Mouse (Mus musculus): ENCODE data around the gene Lhfpl3. TPM values are rescaled to one million over a fixed set of nuclear protein-coding genes. Genes with fewer than 3 reads are reported as not detected.
A peak's percentile ranks its signal among the peaks of the same experiment; 100 is the strongest.

Lhfpl3 gene
- total RNA-seq, 2 experiments from 2014 or later = not detected

DNA sequence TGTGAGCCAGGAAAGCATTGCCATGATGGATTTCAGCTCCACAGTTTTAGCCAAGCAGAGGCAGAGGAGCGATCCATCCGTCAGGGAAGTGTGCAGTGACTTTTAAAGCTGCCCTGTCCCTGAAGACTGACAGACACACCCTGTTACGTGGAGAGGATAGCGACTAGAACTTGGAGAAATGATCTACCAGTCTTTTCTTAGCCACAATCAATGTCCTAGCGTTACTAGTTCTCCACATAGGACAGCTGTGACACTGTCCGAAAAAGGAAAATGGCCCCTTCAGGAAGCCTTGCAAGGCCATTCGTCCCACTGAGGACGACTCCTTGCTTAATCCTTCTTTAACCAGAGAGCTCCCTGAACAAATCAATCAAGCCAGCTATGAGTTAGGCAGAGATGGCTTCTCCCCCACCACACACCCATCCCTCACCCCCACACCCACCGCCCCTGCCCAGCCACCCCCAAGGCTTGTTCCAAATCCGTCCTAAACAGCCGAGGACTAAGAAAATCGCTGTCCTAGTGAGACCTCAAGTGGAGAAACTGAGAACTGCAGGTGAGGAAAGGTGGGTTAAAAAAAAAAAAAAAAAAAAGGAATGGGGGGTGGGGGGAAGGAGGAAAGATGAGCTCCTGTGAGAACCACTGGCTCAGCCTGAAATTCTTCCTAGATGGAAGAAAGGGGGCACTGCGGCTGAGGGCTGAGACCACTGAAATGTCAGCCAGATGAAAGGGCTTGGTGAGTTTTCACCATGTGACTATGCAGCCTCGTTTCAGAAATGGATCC, 479.1 kb downstream of the Lhfpl3 start:
- DNase-seq = peak; percentile 36
- Histone ChIP-seq H3K27ac (peak overlapping the region; percentile 62; the same call in 1 of the 2 replicates), H3K4me3 (peak overlapping the region; percentile 70)
- intact Hi-C loops (cut with DNase I) = loop anchor here (2.0 to 5.0 kb wide), 2 partner anchors 263 to 584 kb away; no protein-coding TSS in a partner anchor
- TF ChIP-seq CTCF (IDR thresholded peaks at IDR 0.05) = peak; percentile 62

DNA sequence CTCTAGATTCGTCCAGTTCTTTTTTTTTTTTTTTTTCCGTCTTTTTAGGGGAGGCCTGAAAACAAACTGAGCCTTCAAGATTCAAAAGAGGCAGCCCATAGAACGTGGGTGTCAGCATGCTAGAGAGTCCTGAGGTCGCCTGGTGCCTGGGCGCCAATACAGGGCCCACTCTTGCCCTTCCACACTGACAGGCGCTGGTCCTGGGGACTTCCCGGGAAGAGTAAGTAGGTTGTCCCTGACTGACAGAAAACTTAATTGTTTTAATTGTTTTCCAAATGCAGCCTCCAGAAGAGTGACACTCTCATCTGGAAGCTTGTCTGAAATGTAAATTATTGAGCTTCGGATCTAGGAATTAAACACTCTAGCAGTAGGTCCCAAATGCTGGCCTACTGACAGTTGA, 479.8 kb downstream of the Lhfpl3 start:
- intact Hi-C loops (cut with DNase I) = loop anchor here (2.0 kb wide), 1 partner anchor 585 kb away; no protein-coding TSS in a partner anchor
- no peak for TF ChIP-seq CTCF (IDR thresholded peaks at IDR 0.05)
- H3K27ac ChIP-seq = no peak overlapping the region

DNA sequence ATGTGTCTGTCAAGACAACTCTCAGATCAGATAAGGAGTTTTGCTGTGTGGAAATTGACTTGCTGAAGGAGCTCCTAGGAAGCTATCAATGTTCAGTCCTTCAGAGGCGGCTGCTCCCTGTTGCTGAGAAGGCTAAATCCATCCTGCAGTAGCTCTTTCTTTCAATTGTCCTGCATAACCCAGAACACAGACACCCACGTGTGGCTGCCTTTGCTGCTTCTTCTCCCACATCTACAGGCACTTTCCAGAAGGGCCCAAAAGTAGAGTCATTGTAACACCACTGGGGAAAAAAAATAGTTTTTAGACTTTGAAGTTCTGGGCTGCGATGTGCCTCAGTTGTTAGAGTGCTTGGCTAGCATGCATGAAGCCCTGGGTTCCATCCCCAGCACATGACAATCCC, 480.9 kb downstream of the Lhfpl3 start:
- intact Hi-C loops (cut with DNase I) = no loop called here
- DNase-seq = no peak
- Histone ChIP-seq H3K4me3 (no peak overlapping the region), H3K27ac (no peak overlapping the region)
- no peak for TF ChIP-seq CTCF (IDR thresholded peaks at IDR 0.05)

More for the DNA sequence above, 479.8 kb downstream of the Lhfpl3 start:
- no peak overlapping the region for H3K4me3 ChIP-seq
- DNase-seq = no peak

DNA sequence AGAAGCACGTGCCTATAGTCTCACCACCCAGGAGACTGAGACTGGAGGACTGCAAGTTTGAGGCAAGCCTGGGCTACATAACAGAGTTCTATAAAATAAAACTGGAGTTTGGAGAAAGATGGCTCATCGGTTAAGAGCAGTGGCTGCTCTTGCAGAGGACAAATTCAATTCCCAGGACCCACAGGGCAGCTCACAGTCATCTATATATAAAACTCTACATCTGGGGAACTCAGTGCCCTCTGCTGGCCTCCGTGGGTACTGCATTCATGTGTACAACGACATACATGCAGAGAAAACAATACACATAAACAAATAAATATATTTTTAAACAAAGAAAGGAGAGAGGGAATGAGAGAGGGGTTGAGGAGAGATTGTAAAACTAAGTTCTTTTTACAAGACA, 501.1 kb downstream of the Lhfpl3 start:
- peak; percentile 44 for DNase-seq
- intact Hi-C loops (cut with DNase I) = no loop called here
- peak; percentile 83 for TF ChIP-seq CTCF (IDR thresholded peaks at IDR 0.05)
- Histone ChIP-seq H3K4me3 (no peak overlapping the region), H3K27ac (no peak overlapping the region)

DNA sequence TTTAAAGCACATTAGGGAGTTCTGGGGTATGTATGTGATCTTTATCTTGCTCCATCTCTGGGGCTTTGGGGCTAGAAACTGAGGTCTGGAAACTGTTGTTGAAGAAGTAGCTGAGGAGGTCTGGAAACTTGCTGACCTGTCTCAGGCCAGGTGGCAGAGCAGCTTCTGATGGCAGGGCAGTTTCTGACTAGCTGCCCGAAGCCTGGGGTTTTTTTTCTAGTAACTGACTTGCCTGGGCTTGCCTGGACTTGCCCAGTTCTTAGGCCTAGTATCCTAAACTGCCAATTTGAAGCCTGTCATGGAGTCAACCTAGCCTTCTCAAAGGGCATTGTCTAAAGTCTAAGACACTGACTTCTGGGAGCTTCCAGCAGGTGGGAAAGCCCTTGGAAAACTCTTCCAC, 501.9 kb downstream of the Lhfpl3 start:
- intact Hi-C loops (cut with DNase I) = no loop called here
- no peak for TF ChIP-seq CTCF (IDR thresholded peaks at IDR 0.05)

DNA sequence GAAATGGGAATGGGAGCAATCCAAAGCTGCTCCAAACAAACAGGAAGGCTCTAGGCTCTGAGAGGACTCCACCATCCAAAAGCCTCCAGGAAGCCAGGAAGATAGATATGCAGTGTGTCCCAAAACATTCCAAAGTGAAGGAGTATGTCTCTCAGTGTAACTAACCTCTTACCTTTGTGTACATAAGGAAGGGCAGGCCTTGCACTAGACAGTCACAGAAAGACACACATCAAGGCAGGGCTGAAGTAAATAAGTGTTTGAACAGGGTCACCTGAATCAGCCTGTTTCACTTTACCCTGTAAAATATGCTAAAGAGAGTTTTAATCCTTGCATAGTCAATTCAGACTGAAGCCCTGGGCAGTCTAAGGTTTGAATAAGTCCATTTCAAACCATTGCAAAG, 502.4 kb downstream of the Lhfpl3 start:
- intact Hi-C loops (cut with DNase I) = no loop called here
- H3K4me3 ChIP-seq = no peak overlapping the region
- DNase-seq = no peak
- no peak for TF ChIP-seq CTCF (IDR thresholded peaks at IDR 0.05)
- H3K27ac ChIP-seq = peak overlapping the region; percentile 91

More for the DNA sequence above, 501.9 kb downstream of the Lhfpl3 start:
- peak; percentile 23 for DNase-seq
- H3K27ac ChIP-seq = peak overlapping the region; percentile 91; the same call in 1 of the 2 replicates
- H3K4me3 ChIP-seq = no peak overlapping the region

DNA sequence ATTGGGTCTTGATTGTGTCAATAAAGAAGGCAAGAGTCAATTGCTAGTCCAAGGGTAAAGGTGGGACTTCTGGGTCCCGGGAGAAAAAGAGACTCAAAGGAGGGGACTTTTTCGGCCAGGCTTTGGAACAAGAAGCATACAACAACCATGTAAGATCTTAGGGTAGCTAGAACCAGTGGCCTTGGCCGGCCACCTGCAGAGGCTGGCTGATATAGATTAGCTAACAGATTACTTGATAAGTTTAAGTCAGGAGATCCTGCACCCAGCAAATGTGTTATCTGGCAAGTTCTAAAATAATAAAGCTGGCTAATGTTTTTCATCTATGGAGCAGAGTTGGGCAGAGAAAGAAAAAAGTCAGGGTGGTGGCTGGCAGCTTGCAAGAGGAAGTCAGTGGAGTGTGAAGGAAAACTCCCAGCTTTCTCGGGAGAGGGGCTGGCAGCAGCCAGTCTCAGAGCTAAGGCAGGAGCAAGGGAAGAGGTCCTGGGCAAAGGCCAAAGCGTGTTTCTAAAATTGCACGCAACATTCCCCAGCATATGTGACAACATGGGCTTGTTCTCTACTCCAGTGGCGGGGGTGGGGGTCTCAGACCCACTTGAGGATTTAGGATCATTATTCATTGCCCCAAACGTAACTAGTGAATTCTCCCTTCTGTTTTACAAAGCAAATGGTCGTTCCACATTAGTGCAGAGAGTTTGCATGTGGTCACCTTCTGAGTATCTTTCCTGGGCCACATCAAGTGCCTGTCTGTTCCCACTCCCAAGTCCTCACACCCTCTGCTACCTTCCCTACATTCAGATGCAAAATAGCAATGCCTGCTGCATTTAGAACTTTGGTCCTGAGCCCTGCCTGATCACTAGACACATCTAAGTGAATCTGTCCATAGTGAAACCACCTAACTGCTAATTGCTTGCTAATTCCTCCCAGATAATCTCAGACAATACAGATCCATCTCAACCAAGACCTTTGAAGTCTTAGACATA, 504.3 kb downstream of the Lhfpl3 start:
- TF ChIP-seq CTCF (IDR thresholded peaks at IDR 0.05) = no peak
- Histone ChIP-seq H3K4me3 (no peak overlapping the region), H3K27ac (peak overlapping the region; percentile 91)
- DNase-seq = no peak
- intact Hi-C loops (cut with DNase I) = no loop called here

DNA sequence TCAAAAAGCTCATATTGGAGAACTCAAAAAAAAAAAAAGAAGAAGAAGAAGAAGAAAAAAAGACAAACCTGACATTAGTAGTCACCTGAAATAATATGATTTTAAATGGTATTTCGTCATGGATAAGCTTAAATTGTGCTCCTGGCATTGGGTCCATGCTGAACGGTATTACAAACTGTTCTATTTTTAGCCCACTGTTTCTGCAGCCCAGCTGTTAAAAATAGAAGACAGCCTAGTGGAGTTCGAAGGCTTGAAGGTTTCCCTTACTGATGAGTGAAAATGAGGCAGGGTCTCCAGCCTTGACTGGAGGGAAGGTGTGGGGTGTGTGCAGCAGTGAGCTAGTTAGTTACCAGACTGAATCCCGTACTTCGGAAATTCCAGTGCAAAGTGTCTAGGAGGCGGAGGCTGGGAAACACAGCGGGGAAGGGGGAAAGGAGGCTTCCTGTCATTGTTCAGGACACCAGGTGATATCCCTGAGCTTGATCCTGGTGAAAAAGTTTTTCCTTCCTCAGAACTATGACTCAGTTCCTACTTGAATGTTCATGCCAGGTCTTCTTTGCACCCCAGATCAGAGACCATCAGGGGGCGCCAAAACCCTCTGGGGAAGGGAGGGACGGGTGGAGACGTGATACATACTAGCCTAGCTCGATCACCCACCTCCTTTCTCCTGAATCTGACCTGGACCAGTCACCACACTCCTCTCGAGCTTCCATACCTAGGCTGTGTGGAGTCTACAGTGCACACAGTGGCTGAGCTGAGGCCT, 505.8 kb downstream of the Lhfpl3 start:
- intact Hi-C loops (cut with DNase I) = loop anchor here (1.0 kb wide), 1 partner anchor 34 kb away; no protein-coding TSS in a partner anchor
- TF ChIP-seq CTCF (IDR thresholded peaks at IDR 0.05) = peak; percentile 84
- H3K4me3 ChIP-seq = peak overlapping the region; percentile 70

DNA sequence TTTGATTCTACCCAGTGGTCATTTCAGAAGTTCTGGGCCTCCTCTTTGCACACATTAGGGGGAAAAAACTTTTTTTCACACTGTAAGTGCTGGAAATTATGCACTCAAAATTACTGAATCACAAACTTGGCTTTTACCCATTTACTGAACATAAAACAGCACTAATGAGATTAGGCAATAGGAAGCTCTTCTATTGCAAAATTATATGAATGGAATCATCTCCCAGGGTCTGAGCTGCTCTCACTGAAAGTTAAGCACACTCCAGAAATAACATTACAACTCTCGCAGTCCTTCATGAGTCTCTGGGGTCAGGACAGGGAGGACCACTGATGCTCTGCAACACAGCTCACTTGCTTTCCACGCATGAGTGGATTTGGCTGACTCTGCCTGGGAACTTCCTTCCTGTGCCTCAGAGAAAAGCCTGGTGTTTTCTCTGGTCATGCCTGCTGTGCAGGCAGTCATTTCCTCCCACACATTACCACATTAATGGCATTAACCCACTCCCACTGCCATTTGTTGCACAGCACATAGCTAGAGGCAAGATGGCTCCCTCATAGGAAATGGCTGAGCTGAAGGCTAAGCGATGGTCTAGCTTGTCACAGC, 510.1 kb downstream of the Lhfpl3 start:
- DNase-seq = no peak
- no peak for TF ChIP-seq CTCF (IDR thresholded peaks at IDR 0.05)
- intact Hi-C loops (cut with DNase I) = no loop called here
- Histone ChIP-seq H3K27ac (no peak overlapping the region), H3K4me3 (no peak overlapping the region)

More for the DNA sequence above, 505.8 kb downstream of the Lhfpl3 start:
- peak overlapping the region; percentile 91 for H3K27ac ChIP-seq
- peak; percentile 88 for DNase-seq

DNA sequence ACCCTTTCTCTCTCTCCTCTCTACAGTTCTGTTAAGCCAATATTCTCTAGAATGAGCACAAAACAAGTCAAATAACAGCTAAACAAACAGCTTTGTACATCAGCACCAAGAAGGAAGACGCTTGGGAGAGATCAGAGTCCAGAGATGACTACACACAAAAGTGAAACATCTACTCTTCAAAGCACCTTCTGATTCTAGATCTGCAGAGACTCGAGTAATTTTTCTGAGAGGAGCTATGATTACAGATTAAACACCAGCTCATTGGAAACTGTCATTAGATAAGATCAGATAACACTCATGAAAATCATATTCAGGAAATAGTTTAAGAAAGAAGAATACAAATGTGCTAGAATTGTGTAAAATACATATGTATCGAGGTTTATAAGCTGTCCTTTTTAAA, 527.5 kb downstream of the Lhfpl3 start:
- no peak for DNase-seq
- TF ChIP-seq CTCF (IDR thresholded peaks at IDR 0.05) = no peak
- Histone ChIP-seq H3K4me3 (no peak overlapping the region), H3K27ac (no peak overlapping the region)
- intact Hi-C loops (cut with DNase I) = no loop called here

DNA sequence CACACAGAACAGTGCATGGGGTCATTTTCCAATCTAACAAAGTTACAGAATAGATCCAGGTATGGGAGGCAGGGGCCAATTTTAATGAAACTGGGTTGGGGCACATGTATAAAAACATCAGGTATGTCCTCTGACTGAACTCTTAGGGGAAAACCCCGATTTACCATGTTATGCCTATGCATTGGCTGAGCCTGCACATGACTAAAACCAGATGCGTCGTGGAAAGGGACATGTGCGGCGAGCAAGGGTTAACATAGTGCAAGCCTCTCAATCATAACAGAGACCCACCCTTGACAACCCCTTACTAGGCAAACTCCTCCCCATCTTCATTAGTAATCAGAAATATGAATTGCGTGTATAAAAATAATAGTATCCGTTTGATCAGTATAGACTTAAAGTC, 533.5 kb downstream of the Lhfpl3 start:
- intact Hi-C loops (cut with DNase I) = no loop called here
- H3K27ac ChIP-seq = no peak overlapping the region
- H3K4me3 ChIP-seq = no peak overlapping the region
- no peak for TF ChIP-seq CTCF (IDR thresholded peaks at IDR 0.05)
- DNase-seq = no peak
